Mouse (Mus musculus) cerebellum, adult 2 months (tissue): ENCODE results near the gene Glo1. TPM values are rescaled to one million over a fixed set of nuclear protein-coding genes. Genes with fewer than 3 reads are reported as not detected.

Source experiments
- DNase-seq, 2 experiments: peaks; one replicate each; pipeline ENCODE4 v3.0.0; 2021
- H3K27ac ChIP-seq: fragments of 200-500 bp; 2 replicates; pipeline ENCODE4 v1.5.1; 2012; ENCODE audit warnings: low read length, control low read depth, inconsistent platforms; ENCODE audit not compliant: insufficient read depth
- H3K27me3 ChIP-seq: fragments of 200-500 bp; 2 replicates; pipeline ENCODE4 v1.6.1; 2012; ENCODE audit warnings: inconsistent platforms, mild to moderate bottlenecking, low read length, moderate library complexity; ENCODE audit not compliant: control insufficient read depth, insufficient read depth
- H3K4me1 ChIP-seq: fragments of 200-500 bp; 2 replicates; pipeline ENCODE4 v1.6.1; 2011; ENCODE audit warnings: low read length; ENCODE audit not compliant: control insufficient read depth, insufficient read depth
- H3K4me3 ChIP-seq: fragments of 200-500 bp; replicated peaks from 2 replicates; pipeline ENCODE3; 2011; ENCODE audit warnings: mild to moderate bottlenecking, low read depth, low read length, control low read depth; ENCODE audit not compliant: insufficient read depth
- CTCF ChIP-seq: fragments of 200-500 bp; IDR thresholded peaks from 2 replicates; pipeline ENCODE4 v1.5.1; 2011; ENCODE audit warnings: low read depth, mild to moderate bottlenecking, control low read depth, low read length, moderate library complexity, borderline replicate concordance; ENCODE audit not compliant: insufficient read depth
- POLR2A ChIP-seq: fragments of 200-500 bp; IDR thresholded peaks from 2 replicates; pipeline ENCODE4 v1.6.1; 2011; ENCODE audit warnings: low read length, control low read depth, borderline replicate concordance; ENCODE audit not compliant: insufficient read depth
- WGBS: fragments of 180-500 bp; shearing (Covaris S2); methylation state at CpG from one replicate; pipeline ENCODE4 v1.1.7; 2018; 5-methylcytosine and 5-hydroxymethylcytosine counted together
- polyA plus RNA-seq: library from polyadenylated mRNA; depleted of rRNA; stranded (reverse); fragments of >200 nt; gene quantifications from 2 replicates; pipeline ENCODE4 v1.2.3, GENCODE M21; 2012

Glo1 gene
- polyA plus RNA-seq, 1 experiment, result 165 TPM

DNA sequence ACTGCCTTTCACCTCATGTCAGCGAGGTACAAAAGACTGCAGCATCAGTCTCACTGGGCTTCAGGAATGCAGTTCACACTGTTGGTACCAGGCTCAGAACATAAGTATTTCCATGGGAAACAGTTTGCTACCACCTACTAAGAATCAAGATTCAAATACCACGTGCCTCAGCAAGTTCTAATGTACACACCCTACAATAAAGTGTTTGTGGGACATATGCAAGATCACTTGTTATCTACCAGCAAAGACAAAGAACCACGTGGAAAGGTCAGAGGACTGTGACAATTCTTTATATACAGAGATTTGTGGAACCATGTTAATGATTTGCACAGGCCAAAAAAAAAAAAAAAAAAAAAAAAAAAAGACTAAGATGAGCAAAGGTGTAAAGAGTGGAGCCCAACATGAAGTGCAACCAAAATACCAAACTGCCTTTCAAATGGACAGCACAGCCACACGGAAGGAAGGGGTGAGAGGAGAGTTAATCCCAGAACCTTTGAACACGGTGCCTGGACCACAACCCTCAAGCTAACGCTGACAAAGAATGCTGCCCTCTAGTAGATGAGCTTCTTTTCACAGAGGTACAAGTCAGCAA lies 63.1 kb downstream of the Glo1 start:
- Histone ChIP-seq H3K27me3 (no peaks in the 10 kb centered on the region), H3K4me3 (no peak overlapping the region), H3K4me1 (no peaks in the 10 kb centered on the region), H3K27ac (no peak overlapping the region)
- TF ChIP-seq CTCF, result no peak
- TF ChIP-seq POLR2A, result no peak
- 85% methylated on average over 6 of the region's 6 CpGs for WGBS
- no peak for DNase-seq

DNA sequence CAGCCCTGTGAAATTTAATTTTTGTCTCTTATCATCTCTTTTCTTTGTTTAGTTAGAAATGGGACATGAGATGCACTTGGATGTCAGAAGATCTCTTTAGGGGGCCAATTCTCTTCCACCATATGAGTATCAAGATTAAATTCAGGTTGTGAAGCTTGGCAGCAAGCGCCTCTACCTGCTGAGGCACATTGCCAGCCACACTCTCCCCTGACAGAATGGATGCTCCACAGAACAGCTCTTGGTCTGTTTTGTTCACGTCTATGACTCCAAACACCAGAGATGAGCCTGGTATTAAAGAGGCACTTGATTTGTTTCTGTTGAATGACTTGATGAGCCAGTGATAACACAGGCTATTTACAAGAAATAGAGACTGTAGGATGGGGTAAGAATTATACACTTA lies 63.9 kb downstream of the Glo1 start:
- DNase-seq, result peak; percentile 54 to 70
- no peak overlapping the region for H3K4me3 ChIP-seq
- 21% methylated on average over 2 of the region's 2 CpGs for WGBS
- TF ChIP-seq POLR2A (no peak), CTCF (no peak)
- no peaks in the 10 kb centered on the region; the same call in 1 of the 2 replicates for H3K4me1 ChIP-seq
- H3K27me3 ChIP-seq, result no peaks in the 10 kb centered on the region
- H3K27ac ChIP-seq, result no peak overlapping the region

DNA sequence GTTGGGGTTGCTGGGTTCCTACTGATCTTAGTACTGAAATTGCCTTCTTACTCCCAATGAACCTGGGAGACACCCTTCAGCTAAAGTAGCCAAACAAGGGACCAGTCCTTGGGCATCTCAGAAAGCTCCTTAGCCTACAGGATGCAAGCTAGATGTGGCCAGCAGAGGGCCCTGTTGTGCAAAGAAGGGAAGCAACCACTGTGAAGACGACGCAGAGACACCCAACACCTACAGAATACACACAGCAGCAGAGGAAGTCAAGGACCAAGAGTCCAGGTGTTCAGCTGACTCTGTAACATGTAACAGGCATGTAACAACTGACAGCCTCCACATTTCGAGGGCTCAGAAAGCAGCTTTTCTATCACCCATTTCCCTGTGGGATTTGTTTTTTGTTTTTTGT lies 67.1 kb downstream of the Glo1 start:
- WGBS, result 66% methylated on average over 3 of the region's 3 CpGs
- TF ChIP-seq POLR2A, result no peak
- TF ChIP-seq CTCF, result peak; percentile 53; the same call in 1 of the 2 replicates
- no peaks in the 10 kb centered on the region for H3K27me3 ChIP-seq
- no peak overlapping the region for H3K4me3 ChIP-seq
- DNase-seq, result peak; percentile 34 to 61
- H3K4me1 ChIP-seq, result no peaks in the 10 kb centered on the region; the same call in 1 of the 2 replicates
- H3K27ac ChIP-seq, result no peak overlapping the region

DNA sequence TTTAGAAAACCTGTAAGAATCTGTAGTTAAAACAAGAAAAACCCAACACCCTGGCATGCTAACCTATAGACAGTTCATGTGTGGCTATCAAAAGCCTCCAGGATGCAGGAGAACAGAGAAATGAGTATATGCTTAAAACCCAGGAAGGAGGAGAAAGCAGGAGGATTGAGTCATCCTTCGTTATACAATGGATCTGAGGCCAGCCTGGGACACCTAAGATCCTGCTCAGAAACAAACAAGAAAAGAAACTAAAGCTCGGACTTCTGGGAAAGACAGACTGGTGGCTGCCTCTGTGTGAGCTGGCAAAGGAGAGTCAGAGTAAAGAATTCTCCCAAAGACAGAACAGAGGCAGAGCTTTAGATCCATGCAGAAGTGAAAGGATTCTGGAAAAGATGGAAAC lies 68.0 kb downstream of the Glo1 start:
- no peak for TF ChIP-seq CTCF
- no peak for TF ChIP-seq POLR2A
- no peaks in the 10 kb centered on the region; the same call in 1 of the 2 replicates for H3K4me1 ChIP-seq
- no peaks in the 10 kb centered on the region for H3K27me3 ChIP-seq
- H3K27ac ChIP-seq, result no peak overlapping the region
- DNase-seq, result no peak
- no peak overlapping the region for H3K4me3 ChIP-seq
- 81% methylated on average over 2 of the region's 2 CpGs for WGBS

DNA sequence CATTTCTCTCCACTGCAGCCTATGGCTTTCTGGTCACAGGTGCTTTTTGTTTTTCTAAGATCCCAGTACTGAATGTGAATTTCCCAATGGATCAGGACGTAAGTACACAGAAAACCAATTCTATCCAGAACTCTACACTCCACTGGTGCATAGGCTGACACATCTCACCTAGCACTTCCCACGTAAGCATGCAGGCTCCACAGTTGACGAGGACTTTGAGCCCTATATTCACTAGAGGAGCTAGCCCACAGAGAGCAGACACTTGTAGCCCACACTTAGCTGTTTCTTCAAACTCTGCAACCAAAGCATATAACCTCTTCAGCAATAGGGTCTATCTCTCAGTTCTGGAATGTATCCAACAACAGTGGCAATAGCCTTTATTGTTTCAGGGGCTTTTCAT lies 70.2 kb downstream of the Glo1 start:
- H3K27me3 ChIP-seq, result no peaks in the 10 kb centered on the region
- 94% methylated on average over 3 of the region's 3 CpGs for WGBS
- TF ChIP-seq CTCF (no peak), POLR2A (no peak)
- no peak for DNase-seq
- H3K4me1 ChIP-seq, result no peaks in the 10 kb centered on the region; the same call in 1 of the 2 replicates
- H3K27ac ChIP-seq, result no peak overlapping the region
- no peak overlapping the region for H3K4me3 ChIP-seq

DNA sequence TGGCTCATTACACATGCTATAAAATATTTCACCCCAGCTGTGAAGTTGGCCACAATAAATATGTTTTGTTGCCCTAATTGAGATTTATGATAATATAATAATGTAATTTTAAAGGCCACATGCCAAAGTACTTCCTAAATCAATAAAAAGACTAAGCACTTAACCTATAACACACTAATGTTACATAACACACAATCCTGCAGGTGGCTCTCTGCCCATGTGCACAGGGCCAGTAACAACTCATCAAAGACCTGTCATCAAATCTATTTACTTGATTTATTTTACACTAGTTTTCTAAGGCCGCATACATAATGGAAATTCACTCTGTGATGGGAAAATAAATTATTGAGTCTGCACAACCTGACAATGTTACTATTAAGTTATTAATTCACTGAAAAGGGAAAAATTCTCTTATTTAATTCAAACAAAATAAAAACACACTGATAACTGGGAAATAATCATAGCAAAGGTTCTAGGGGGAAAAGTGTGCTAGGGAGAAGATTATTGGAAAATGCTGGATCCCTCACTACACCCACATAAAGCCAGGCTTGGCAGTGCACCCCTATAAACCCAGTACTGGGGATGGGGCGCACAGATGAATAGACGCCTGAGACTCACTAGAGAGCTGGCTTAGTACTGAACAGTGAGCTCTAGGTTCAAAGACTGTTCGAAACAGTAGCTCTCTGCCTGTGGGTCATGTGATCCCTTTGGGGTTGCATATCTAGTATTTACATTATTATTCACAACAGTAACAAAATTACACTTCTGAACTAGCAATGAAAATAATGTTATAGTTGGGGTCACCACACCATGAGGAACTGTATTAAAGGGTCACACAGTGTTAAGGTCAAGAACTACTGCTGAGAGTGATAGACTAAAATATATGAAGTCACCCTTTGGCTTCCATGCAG lies 73.4 kb downstream of the Glo1 start:
- TF ChIP-seq POLR2A (no peak), CTCF (no peak)
- peak in 1 of 2 experiments; percentile 49 for DNase-seq
- H3K4me3 ChIP-seq, result no peak overlapping the region
- WGBS, result 94% methylated on average over 4 of the region's 4 CpGs
- H3K27me3 ChIP-seq, result no peaks in the 10 kb centered on the region
- no peaks in the 10 kb centered on the region; the same call in 1 of the 2 replicates for H3K4me1 ChIP-seq
- H3K27ac ChIP-seq, result no peak overlapping the region

DNA sequence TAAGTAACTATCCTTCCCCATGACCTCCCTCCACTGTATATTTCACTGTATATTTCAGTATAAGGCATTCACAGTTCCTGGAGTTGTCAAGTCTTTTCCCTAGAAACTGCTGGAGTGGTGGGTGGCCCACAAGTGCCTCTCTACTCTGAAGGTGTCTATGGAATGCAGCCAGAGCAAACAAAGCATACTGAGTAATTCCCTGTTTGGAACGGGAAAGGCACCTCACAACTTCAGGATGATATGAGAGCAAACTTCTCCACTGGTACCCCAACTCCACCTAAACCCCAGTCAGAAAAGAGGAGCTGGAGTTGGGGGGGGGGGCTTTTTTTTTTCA lies 75.9 kb downstream of the Glo1 start:
- H3K4me3 ChIP-seq, result no peak overlapping the region
- H3K4me1 ChIP-seq, result no peaks in the 10 kb centered on the region
- WGBS, result 50% methylated on average over 1 of the region's 1 CpGs
- H3K27ac ChIP-seq, result no peak overlapping the region
- TF ChIP-seq POLR2A (no peak), CTCF (no peak)
- H3K27me3 ChIP-seq, result no peaks in the 10 kb centered on the region
- no peak for DNase-seq
